Mouse (Mus musculus): ENCODE results near the gene Hbs1l. TPM values are rescaled to one million over a fixed set of nuclear protein-coding genes. Genes with fewer than 3 reads are reported as not detected.

The Hbs1l gene
- polyA plus RNA-seq, 1 experiment: 12.2 TPM

DNA sequence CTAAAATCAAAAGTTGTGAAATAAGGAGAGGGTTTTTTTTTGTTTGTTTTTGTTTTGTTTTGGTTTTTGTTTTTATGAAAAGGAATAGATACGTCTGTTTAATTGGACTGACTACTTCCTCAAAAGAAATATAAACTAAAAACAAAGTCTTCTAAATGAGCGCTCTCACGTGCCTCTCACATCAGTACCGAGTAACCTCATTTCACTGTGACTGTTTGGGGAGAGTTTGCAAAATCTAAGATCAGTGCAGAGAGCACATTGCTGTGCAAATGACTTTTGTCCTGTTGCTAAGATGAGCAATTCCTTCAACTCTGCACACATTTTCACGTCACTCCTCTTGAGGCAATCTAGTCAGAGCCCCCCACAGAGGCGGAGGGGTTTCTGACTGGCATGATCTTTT, 24.0 kb upstream of the Hbs1l start:
- 71% methylated on average over 6 of the region's 6 CpGs for WGBS
- no peak overlapping the region for H3K27ac ChIP-seq (ENCODE audit: insufficient read depth, low read depth, low read length)
- no peaks in the 10 kb centered on the region for H3K27me3 ChIP-seq (ENCODE audit: control insufficient read depth, insufficient read depth, low read length)

DNA sequence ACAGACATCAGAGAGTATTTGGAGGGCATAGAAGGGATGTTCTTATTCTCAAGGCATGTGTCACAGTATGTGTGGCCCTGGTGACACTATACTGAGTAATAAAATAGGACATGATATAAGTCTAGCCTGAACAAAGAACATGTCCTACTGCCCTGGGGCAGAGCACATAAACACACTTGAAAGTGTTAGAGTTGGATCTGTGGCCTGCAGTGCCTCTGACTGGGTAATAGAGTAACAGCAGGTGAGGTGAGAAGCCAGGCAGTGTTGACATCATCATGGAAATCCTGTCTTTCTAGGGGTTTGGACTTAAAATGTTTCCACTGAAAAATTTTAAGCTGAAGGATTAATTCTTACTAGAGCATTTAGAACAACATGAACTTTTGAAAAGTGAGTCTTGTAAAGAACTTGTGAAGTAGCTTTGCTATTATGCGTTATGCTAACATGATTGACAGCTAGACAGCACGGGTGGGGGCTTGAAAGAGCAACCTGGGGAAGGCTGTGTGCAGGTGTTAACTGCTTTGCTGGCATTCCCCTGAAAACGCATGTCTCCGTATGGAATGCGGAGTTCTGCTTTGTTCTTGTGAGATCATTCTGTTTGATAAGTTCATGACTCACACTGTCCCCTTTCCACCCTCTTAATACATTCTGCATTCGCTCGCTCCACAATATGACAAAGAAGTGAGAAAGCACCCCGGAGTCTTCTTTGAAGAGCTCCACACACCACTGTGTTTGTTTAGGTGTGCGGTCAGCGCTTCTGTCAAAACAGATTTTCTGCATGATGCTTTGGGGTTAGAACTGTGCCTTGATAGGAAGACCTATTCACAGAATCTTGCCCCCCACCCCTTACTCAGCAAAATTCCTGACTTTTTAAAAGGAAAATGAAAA, 8.3 kb upstream of the Hbs1l start:
- H3K4me1 ChIP-seq (ENCODE audit: control insufficient read depth, insufficient read depth, insufficient read length, low read length): no peaks in the 10 kb centered on the region
- TF ChIP-seq POLR2A (IDR thresholded peaks at IDR 0.05; ENCODE audit: low read depth, low read length) (no peak), CTCF (IDR thresholded peaks at IDR 0.05; ENCODE audit: extremely low read depth, insufficient read length, insufficient replicate concordance, low read depth, low read length) (no peak)
- H3K27ac ChIP-seq (ENCODE audit: insufficient read depth, low read depth, low read length): no peak overlapping the region
- WGBS: 39% methylated on average over 10 of the region's 10 CpGs
- H3K27me3 ChIP-seq (ENCODE audit: control insufficient read depth, insufficient read depth, low read length): no peaks in the 10 kb centered on the region
- no peak overlapping the region for H3K4me3 ChIP-seq (ENCODE audit: low read depth, low read length)
- no peaks in the 10 kb centered on the region for H3K36me3 ChIP-seq (ENCODE audit: control insufficient read depth, insufficient read depth, low read length)

More for the DNA sequence above, 24.0 kb upstream of the Hbs1l start:
- Histone ChIP-seq H3K4me3 (ENCODE audit: low read depth, low read length) (no peak overlapping the region), H3K36me3 (ENCODE audit: control insufficient read depth, insufficient read depth, low read length) (no peaks in the 10 kb centered on the region), H3K4me1 (ENCODE audit: control insufficient read depth, insufficient read depth, insufficient read length, low read length) (no peaks in the 10 kb centered on the region)
- no peak for TF ChIP-seq POLR2A (IDR thresholded peaks at IDR 0.05; ENCODE audit: low read depth, low read length)
- no peak for TF ChIP-seq CTCF (IDR thresholded peaks at IDR 0.05; ENCODE audit: extremely low read depth, insufficient read length, insufficient replicate concordance, low read depth, low read length)

GRCm38 (mm10) chr10:21291228-21291627, 4.6 kb upstream of the Hbs1l start:
- no peak overlapping the region for H3K27ac ChIP-seq (ENCODE audit: insufficient read depth, low read depth, low read length)
- TF ChIP-seq CTCF (IDR thresholded peaks at IDR 0.05; ENCODE audit: extremely low read depth, insufficient read length, insufficient replicate concordance, low read depth, low read length) (no peak), POLR2A (IDR thresholded peaks at IDR 0.05; ENCODE audit: low read depth, low read length) (no peak)
- no peak overlapping the region for H3K4me3 ChIP-seq (ENCODE audit: low read depth, low read length)
- WGBS: 67% methylated on average over 4 of the region's 4 CpGs
- no peaks in the 10 kb centered on the region for H3K4me1 ChIP-seq (ENCODE audit: control insufficient read depth, insufficient read depth, insufficient read length, low read length)
- H3K36me3 ChIP-seq (ENCODE audit: control insufficient read depth, insufficient read depth, low read length): no peaks in the 10 kb centered on the region
- no peaks in the 10 kb centered on the region for H3K27me3 ChIP-seq (ENCODE audit: control insufficient read depth, insufficient read depth, low read length)

DNA sequence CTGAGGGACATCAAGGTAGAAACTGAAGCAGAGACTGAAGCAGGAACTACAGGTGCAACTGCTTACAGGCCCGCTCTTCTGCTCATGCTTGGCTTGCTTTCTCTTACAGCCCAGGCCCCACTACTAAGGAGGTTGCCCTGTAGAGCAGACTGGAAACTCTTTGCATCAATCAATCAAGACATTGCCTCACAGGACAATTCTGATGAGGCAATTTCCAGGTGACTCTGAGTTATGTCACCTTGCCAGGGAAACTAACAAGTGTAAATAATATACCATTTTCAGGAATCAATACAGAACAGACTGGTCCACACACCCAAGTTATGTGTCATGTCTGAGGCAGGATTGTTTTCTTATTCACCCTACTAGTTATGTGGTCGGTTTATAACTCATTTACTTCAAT, 1.6 kb upstream of the Hbs1l start:
- Histone ChIP-seq H3K4me1 (ENCODE audit: control insufficient read depth, insufficient read depth, insufficient read length, low read length) (peaks cover 3% of the 10 kb centered on the region; the same call in 1 of the 2 replicates), H3K36me3 (ENCODE audit: control insufficient read depth, insufficient read depth, low read length) (no peaks in the 10 kb centered on the region; the same call in 1 of the 2 replicates), H3K4me3 (ENCODE audit: low read depth, low read length) (no peak overlapping the region), H3K27me3 (ENCODE audit: control insufficient read depth, insufficient read depth, low read length) (no peaks in the 10 kb centered on the region), H3K27ac (ENCODE audit: insufficient read depth, low read depth, low read length) (no peak overlapping the region)
- 97% methylated on average over 2 of the region's 2 CpGs for WGBS
- TF ChIP-seq POLR2A (IDR thresholded peaks at IDR 0.05; ENCODE audit: low read depth, low read length) (no peak), CTCF (IDR thresholded peaks at IDR 0.05; ENCODE audit: extremely low read depth, insufficient read length, insufficient replicate concordance, low read depth, low read length) (no peak)

DNA sequence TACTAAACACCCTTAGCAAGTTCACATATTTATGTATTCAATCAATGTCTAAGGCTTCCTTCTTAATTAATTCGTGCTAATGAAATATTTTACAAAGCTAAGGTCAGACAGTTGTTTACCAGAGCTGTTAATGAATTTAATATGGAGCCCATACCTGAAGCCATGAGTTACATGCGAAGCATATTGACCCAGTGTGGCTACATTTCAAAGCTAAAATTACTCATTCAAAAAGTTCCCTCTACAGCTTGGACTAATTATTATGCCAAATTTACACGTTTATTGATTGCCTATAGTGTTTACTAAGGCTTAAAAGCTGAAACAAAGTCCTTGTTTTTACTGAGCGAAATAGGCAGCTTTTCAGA, 401 bp upstream of the Hbs1l start:
- peak overlapping the region; percentile 100 for H3K4me3 ChIP-seq (ENCODE audit: low read depth, low read length)
- peaks cover 3% of the 10 kb centered on the region; the same call in 1 of the 2 replicates for H3K4me1 ChIP-seq (ENCODE audit: control insufficient read depth, insufficient read depth, insufficient read length, low read length)
- TF ChIP-seq CTCF (IDR thresholded peaks at IDR 0.05; ENCODE audit: extremely low read depth, insufficient read length, insufficient replicate concordance, low read depth, low read length): no peak
- no peak for TF ChIP-seq POLR2A (IDR thresholded peaks at IDR 0.05; ENCODE audit: low read depth, low read length)
- no peaks in the 10 kb centered on the region for H3K27me3 ChIP-seq (ENCODE audit: control insufficient read depth, insufficient read depth, low read length)
- peaks cover 8% of the 10 kb centered on the region for H3K36me3 ChIP-seq (ENCODE audit: control insufficient read depth, insufficient read depth, low read length)
- H3K27ac ChIP-seq (ENCODE audit: insufficient read depth, low read depth, low read length): no peak overlapping the region
- 32% methylated on average over 4 of the region's 4 CpGs for WGBS

DNA sequence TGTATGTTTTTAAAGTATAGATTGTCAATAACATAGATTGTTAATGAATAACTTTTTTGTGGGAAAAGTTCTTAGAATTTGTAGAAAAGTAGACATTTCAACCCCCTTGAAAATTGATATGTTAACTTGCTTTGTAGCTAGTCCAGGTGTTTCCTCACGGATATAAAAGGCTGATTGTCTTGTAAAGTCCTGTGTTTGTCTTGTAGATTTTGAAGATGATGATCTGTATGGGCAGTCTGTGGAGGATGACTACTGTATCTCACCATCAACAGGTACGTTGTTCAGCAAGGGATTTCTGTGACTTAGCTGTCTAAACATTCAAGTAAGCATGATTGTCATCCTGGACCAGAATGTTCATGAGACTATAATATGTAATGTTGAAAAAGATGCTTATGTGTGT, 3.2 kb downstream of the Hbs1l start:
- no peak for TF ChIP-seq POLR2A (IDR thresholded peaks at IDR 0.05; ENCODE audit: low read depth, low read length)
- no peak for TF ChIP-seq CTCF (IDR thresholded peaks at IDR 0.05; ENCODE audit: extremely low read depth, insufficient read length, insufficient replicate concordance, low read depth, low read length)
- Histone ChIP-seq H3K4me3 (ENCODE audit: low read depth, low read length) (no peak overlapping the region), H3K4me1 (ENCODE audit: control insufficient read depth, insufficient read depth, insufficient read length, low read length) (peaks cover 5% of the 10 kb centered on the region), H3K27me3 (ENCODE audit: control insufficient read depth, insufficient read depth, low read length) (no peaks in the 10 kb centered on the region), H3K27ac (ENCODE audit: insufficient read depth, low read depth, low read length) (no peak overlapping the region), H3K36me3 (ENCODE audit: control insufficient read depth, insufficient read depth, low read length) (peaks cover 20% of the 10 kb centered on the region)
- 72% methylated on average over 2 of the region's 2 CpGs for WGBS

- Histone ChIP-seq H3K27ac (ENCODE audit: insufficient read depth, low read depth, low read length) (no peak overlapping the region), H3K4me1 (ENCODE audit: control insufficient read depth, insufficient read depth, insufficient read length, low read length) (peaks cover 13% of the 10 kb centered on the region), H3K27me3 (ENCODE audit: control insufficient read depth, insufficient read depth, low read length) (no peaks in the 10 kb centered on the region), H3K36me3 (ENCODE audit: control insufficient read depth, insufficient read depth, low read length) (peaks cover 29% of the 10 kb centered on the region), H3K4me3 (ENCODE audit: low read depth, low read length) (no peak overlapping the region)
- 72% methylated on average over 7 of the region's 7 CpGs for WGBS
- TF ChIP-seq CTCF (IDR thresholded peaks at IDR 0.05; ENCODE audit: extremely low read depth, insufficient read length, insufficient replicate concordance, low read depth, low read length) (no peak), POLR2A (IDR thresholded peaks at IDR 0.05; ENCODE audit: low read depth, low read length) (no peak)
These were observed 6.0 kb downstream of the Hbs1l start for GRCm38 (mm10) chr10:21301822-21302221.
